Mouse (Mus musculus) thymus, adult 2 months (tissue): ENCODE data around the gene Scn7a. TPM values are rescaled to one million over a fixed set of nuclear protein-coding genes. Genes with fewer than 3 reads are reported as not detected.

Experiments
- DNase-seq: peaks from one replicate; pipeline ENCODE4 v3.0.0; 2021
- H3K27ac ChIP-seq: fragments of 200-500 bp; 2 replicates; pipeline ENCODE4 v1.5.1; 2012; ENCODE audit warnings: low read length, control low read depth; ENCODE audit not compliant: control insufficient read depth, insufficient read depth
- H3K27me3 ChIP-seq: fragments of 200-500 bp; 2 replicates; pipeline ENCODE4 v1.6.1; 2012; ENCODE audit warnings: mild to moderate bottlenecking, low read length, moderate library complexity, mixed read lengths; ENCODE audit not compliant: control insufficient read depth, insufficient read depth
- H3K36me3 ChIP-seq: fragments of 200-500 bp; 2 replicates; pipeline ENCODE4 v1.6.1; 2012; ENCODE audit warnings: mild to moderate bottlenecking, low read length, moderate library complexity; ENCODE audit not compliant: control insufficient read depth, insufficient read depth
- H3K4me1 ChIP-seq: fragments of 200-500 bp; replicated peaks from 2 replicates; pipeline ENCODE4 v1.6.1; 2012; ENCODE audit warnings: low read length; ENCODE audit not compliant: control insufficient read depth, insufficient read depth
- H3K4me3 ChIP-seq: fragments of 200-500 bp; 2 replicates; pipeline ENCODE4 v1.5.1; 2012; ENCODE audit warnings: mild to moderate bottlenecking, low read length, control low read depth, moderate library complexity; ENCODE audit not compliant: control insufficient read depth, insufficient read depth
- CTCF ChIP-seq: fragments of 200-500 bp; IDR thresholded peaks from 2 replicates; pipeline ENCODE4 v1.5.1; 2012; ENCODE audit warnings: mild to moderate bottlenecking, control low read depth, low read length, moderate library complexity, borderline replicate concordance; ENCODE audit not compliant: control insufficient read depth, poor library complexity, insufficient read depth; ENCODE audit errors: extremely low read depth
- POLR2A ChIP-seq: fragments of 200-500 bp; IDR thresholded peaks from 2 replicates; pipeline ENCODE4 v1.6.1; 2012; ENCODE audit warnings: mild to moderate bottlenecking, low read length, control low read depth, moderate library complexity; ENCODE audit not compliant: control insufficient read depth, poor library complexity, insufficient read depth; ENCODE audit errors: extremely low read depth
- WGBS: fragments of 180-500 bp; shearing (Covaris S2); methylation state at CpG from one replicate; pipeline ENCODE4 v1.1.7; 2018; 5-methylcytosine and 5-hydroxymethylcytosine counted together
- polyA plus RNA-seq: library from polyadenylated mRNA; depleted of rRNA; stranded (reverse); fragments of >200 nt; gene quantifications from 2 replicates; pipeline ENCODE4 v1.2.3, GENCODE M21; 2012

Scn7a gene
- polyA plus RNA-seq, 1 experiment = 1.2 TPM

DNA sequence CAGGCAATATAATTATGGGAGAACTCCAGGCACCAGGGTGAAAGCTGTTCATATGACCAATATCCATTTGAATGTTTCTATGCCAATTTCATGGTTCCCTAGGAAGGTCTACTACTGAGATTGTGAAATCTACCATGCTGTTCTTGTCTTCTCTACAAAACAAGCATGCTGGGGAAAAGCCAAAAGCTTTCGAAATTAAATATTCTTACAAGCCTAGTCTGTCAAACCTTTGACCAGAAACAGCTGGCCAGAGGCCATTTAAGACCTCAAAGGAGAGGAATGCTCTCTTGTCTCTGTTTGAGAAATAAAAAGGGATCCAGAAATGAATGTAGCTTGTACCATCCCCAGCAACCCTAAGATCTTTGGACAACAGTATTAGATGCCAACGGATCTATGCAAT is 3.8 kb downstream of the Scn7a start:
- H3K27ac ChIP-seq = no peak overlapping the region
- TF ChIP-seq CTCF (no peak), POLR2A (no peak)
- H3K4me1 ChIP-seq = no peaks in the 10 kb centered on the region
- WGBS = 88% methylated on average over 2 of the region's 2 CpGs
- no peaks in the 10 kb centered on the region for H3K27me3 ChIP-seq
- DNase-seq = no peak
- H3K4me3 ChIP-seq = no peak overlapping the region
- no peaks in the 10 kb centered on the region for H3K36me3 ChIP-seq

DNA sequence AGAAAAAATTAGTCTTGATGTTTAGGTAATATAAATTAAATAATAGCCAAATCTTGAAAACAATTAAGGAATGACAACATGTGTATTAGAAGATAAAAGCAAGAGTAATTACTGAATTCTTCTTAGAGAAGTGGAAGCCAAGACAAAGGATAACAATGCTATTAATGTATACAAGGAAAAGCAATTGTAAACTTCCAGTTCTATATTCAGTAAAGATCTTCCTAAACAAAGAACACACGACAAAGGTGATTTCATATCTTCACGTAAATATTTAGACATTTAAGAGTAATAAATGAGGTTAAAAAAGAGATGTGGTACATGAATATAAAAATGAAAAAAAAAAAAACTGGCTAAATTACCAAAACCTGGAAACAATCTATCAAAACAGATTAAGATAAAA is 16.7 kb downstream of the Scn7a start:
- H3K36me3 ChIP-seq = no peaks in the 10 kb centered on the region
- no peaks in the 10 kb centered on the region for H3K4me1 ChIP-seq
- no peak overlapping the region for H3K27ac ChIP-seq
- TF ChIP-seq POLR2A (no peak), CTCF (no peak)
- no peaks in the 10 kb centered on the region for H3K27me3 ChIP-seq
- WGBS = 89% methylated on average over 2 of the region's 2 CpGs
- H3K4me3 ChIP-seq = no peak overlapping the region
- no peak for DNase-seq

DNA sequence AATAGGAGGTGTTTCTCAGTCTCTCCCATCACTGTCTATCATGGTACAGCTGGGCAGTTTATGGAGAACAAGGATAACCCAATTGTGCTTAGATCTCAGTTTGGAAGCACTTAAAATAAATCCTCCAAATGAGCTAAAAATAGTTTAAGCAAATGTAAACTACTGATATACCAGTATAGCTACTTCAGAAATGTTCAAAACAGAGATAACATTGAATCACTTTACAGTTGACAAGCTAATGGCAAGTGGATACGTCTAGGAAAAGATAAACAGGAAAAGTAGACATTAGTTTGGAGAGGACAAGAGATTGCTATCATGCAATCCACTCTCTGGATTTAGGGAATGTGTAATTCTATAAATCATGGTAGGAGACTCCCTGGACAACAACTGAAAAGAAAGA is 19.5 kb downstream of the Scn7a start:
- H3K27me3 ChIP-seq = no peaks in the 10 kb centered on the region
- H3K4me1 ChIP-seq = no peaks in the 10 kb centered on the region
- WGBS = 51% methylated on average over 1 of the region's 1 CpGs
- TF ChIP-seq POLR2A (no peak), CTCF (no peak)
- DNase-seq = no peak
- H3K27ac ChIP-seq = no peak overlapping the region
- H3K4me3 ChIP-seq = no peak overlapping the region
- H3K36me3 ChIP-seq = no peaks in the 10 kb centered on the region

DNA sequence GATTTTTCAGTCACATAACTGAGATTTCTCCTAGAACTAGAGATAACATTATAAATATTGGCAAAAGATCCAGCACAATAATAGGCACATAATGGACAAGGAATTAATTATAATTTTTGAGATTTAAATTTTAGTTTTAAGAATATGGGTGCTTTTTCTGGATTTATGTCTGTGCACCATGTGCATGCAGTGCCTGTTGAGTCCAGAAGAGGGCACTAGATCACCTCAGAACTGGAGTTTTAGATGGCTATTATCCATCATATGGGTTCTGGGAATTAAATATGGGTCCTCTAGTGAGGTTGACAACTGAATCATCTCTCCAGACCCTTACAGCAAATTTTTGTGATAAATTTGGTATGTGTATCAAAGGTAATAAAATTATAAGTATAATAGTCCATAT is 21.8 kb downstream of the Scn7a start:
- H3K4me1 ChIP-seq = no peaks in the 10 kb centered on the region
- no peak for DNase-seq
- H3K27ac ChIP-seq = no peak overlapping the region
- no peaks in the 10 kb centered on the region for H3K27me3 ChIP-seq
- H3K4me3 ChIP-seq = no peak overlapping the region
- TF ChIP-seq CTCF (no peak), POLR2A (no peak)
- H3K36me3 ChIP-seq = no peaks in the 10 kb centered on the region

DNA sequence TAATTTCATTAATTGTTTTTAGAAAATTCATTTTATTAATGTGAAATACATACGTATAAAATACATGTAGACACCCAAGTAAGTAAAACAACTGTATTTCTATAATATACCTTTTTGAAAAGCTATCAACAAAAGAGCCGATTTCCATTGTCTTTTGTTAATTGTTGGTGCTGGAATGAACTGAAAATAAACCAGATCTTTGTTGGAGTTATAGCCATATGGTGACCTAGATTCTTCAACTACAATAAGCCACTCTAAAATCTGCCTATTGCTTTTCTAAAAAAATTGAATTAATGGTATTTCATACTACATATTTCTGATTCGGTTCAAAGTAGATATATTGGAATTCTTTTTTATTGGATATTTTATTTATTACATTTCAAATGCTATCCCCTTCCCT is 56.7 kb downstream of the Scn7a start:
- no peak for DNase-seq

DNA sequence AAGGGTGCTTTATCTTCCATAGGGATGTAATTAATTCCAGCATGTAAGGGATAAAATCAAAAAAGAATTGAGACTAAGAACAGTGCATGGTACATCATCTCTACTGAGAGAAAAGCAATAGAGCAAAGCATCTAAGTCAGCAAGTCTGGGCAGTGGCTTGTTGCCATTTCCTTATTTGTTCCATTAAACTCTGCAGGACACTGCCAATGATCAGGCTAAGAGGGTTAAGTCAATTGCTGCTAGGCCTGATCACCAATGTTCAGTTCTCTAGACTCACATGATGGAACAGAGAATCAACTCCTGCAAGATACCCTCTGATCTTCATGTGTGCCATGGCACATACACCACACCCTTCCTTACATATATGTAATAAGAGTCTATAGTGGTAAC is 57.1 kb downstream of the Scn7a start:
- Histone ChIP-seq H3K27me3 (no peaks in the 10 kb centered on the region), H3K4me1 (no peaks in the 10 kb centered on the region), H3K36me3 (no peaks in the 10 kb centered on the region), H3K4me3 (no peak overlapping the region), H3K27ac (no peak overlapping the region)
- DNase-seq = no peak
- no peak for TF ChIP-seq CTCF
- TF ChIP-seq POLR2A = no peak

More for the DNA sequence above, 56.7 kb downstream of the Scn7a start:
- no peaks in the 10 kb centered on the region for H3K27me3 ChIP-seq
- no peak overlapping the region for H3K27ac ChIP-seq
- TF ChIP-seq POLR2A = no peak
- no peak for TF ChIP-seq CTCF
- no peak overlapping the region for H3K4me3 ChIP-seq
- WGBS = 93% methylated on average over 3 of the region's 3 CpGs
- H3K36me3 ChIP-seq = no peaks in the 10 kb centered on the region
- H3K4me1 ChIP-seq = no peaks in the 10 kb centered on the region

DNA sequence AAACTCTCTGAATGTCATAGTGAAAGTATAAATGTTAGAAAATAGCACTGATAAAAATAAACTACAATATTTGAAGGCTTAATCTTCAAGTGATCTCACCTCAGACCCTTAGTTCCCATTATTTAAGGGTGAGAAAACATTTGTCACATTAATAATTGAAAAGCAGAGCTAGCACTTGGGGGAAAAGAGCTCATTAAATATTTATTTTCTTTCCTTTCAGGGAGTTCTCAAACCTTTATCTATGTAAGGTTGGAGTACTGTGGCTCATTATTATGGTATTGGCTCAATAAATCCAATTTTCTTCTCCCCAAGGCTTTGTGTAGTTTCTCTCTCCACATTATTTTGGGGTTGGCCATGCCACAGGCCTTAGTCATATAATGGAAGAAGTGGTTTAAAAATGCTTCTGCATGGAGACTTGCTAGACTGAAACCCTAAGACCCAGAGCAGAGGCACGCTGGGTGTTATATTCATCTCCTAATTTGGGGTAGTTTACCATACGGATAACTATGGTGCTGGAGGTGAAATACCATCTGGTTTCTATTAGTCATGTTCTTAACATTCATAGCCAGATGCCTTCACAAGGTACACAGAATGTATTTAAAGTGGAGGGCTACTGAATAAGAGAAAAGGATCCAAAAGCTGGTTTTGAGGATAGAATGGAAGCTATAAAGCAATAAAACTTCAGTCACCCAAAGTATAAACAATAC is 57.7 kb downstream of the Scn7a start:
- DNase-seq = no peak
- WGBS = 85% methylated on average over 2 of the region's 2 CpGs
- no peaks in the 10 kb centered on the region for H3K36me3 ChIP-seq

More for the DNA sequence above, 57.7 kb downstream of the Scn7a start:
- Histone ChIP-seq H3K27me3 (no peaks in the 10 kb centered on the region), H3K4me3 (no peak overlapping the region), H3K27ac (no peak overlapping the region), H3K4me1 (no peaks in the 10 kb centered on the region)
- TF ChIP-seq POLR2A (no peak), CTCF (no peak)
